In the genomic region with DNA sequence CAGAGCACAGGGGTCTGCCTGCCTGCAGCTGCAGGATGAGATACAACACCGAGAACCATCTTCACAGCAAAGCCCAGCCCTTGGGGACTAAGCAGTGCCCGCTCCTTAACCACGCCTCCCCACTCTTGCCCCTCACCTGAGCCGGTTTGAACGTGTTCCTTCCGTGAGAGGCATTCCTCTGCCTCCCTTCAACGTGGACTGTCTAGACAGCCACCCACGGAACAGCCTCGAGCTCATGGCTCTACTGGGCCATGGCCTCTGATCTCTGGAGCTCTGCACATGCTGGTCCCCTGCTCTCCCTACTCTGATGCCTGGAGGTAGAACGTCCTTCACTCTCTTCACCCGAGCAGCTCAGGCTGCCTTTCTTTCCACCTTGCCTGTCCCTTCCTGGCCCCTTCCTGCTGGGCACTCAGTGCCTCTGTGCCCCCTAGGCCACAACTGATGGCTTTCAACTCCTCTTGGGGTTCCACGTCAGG, we compare ENCODE assay signal across 9 mouse cellular contexts. TPM values are rescaled to one million over a fixed set of nuclear protein-coding genes. Genes with fewer than 3 reads are reported as not detected.
DNase-seq lines count a peak whose midpoint lies in the region; ATAC-seq and TF ChIP-seq lines count a peak whose summit lies in the region.
"Had no signal": no experiment of that assay in that cellular context is flagged by ENCODE, and none has a peak within 500 bp of the region (broad histone marks: within the 10 kb centered on the region; RNA-seq: fewer than 3 reads in every experiment).

Cyb561 (minus strand) TSS at position 426 of the 476 bp plus-strand sequence.

- no peaks in the 10 kb centered on the region for H3K4me1 ChIP-seq in forebrain, embryonic 16.5 days (replicated peaks; ENCODE audit: control insufficient read depth, insufficient read depth, low read length)
- H3K4me1 ChIP-seq in limb, embryonic 13.5 days: peaks cover 16% of the 10 kb centered on the region

- H3K4me3 ChIP-seq in gastrocnemius, adult 2 months: no peak within 1 kb of the TSS
- H3K4me3 ChIP-seq in forebrain, embryonic 16.5 days (replicated peaks; ENCODE audit: low read length): no peak within 1 kb of the TSS
- no peak within 1 kb of the TSS for H3K4me3 ChIP-seq in limb, embryonic 13.5 days
- H3K4me3 ChIP-seq: heart, embryonic 13.5 days had no signal

- TF ChIP-seq CTCF in gastrocnemius, adult 2 months (IDR thresholded peaks at IDR 0.05): no peak

- no peaks in the 10 kb centered on the region for H3K9me3 ChIP-seq in forebrain, embryonic 16.5 days (ENCODE audit: control insufficient read depth, low read length)
- no peaks in the 10 kb centered on the region for H3K9me3 ChIP-seq in limb, embryonic 13.5 days
- H3K9me3 ChIP-seq: heart, embryonic 13.5 days had no signal

- intact Hi-C loops in gastrocnemius, adult 2 months (cut with DNase I): no loop called here
- intact Hi-C loops in gastrocnemius, postnatal 36 days (cut with DNase I): no loop called here

- no peak for ATAC-seq in forebrain, embryonic 16.5 days
- no peak for ATAC-seq in limb, embryonic 13.5 days (ENCODE audit: low FRiP score, low read depth)

- no peak within 1 kb of the TSS for H3K4me2 ChIP-seq in forebrain, embryonic 16.5 days (ENCODE audit: low read length)
- no peak within 1 kb of the TSS for H3K4me2 ChIP-seq in limb, embryonic 13.5 days (replicated peaks)
- H3K4me2 ChIP-seq: heart, embryonic 13.5 days had no signal

- WGBS in forebrain, embryonic 16.5 days: 79% methylated on average over 10 of the region's 12 CpGs
- 73% methylated on average over 12 of the region's 12 CpGs for WGBS in limb, embryonic 13.5 days

- peak within 1 kb of the TSS; percentile 72 for H3K27ac ChIP-seq in gastrocnemius, adult 2 months
- H3K27ac ChIP-seq in forebrain, embryonic 16.5 days (ENCODE audit: low read length): no peak within 1 kb of the TSS
- H3K27ac ChIP-seq in limb, embryonic 13.5 days: no peak within 1 kb of the TSS
- H3K27ac ChIP-seq: heart, embryonic 13.5 days had no signal

- H3K9ac ChIP-seq in forebrain, embryonic 16.5 days (replicated peaks; ENCODE audit: low read depth, low read length): no peak within 1 kb of the TSS
- no peak within 1 kb of the TSS for H3K9ac ChIP-seq in limb, embryonic 13.5 days
- H3K9ac ChIP-seq: heart, embryonic 13.5 days had no signal

- no peaks in the 10 kb centered on the region for H3K27me3 ChIP-seq in forebrain, embryonic 16.5 days (replicated peaks; ENCODE audit: control insufficient read depth, insufficient read depth, low read length)
- H3K27me3 ChIP-seq in limb, embryonic 13.5 days: no peaks in the 10 kb centered on the region

- no peak for DNase-seq in gastrocnemius, adult 2 months
- no peak for DNase-seq in gastrocnemius, postnatal 36 days
- DNase-seq in NIH3T3 (ENCODE audit: low read depth): peak; percentile 36
- DNase-seq in cerebellum, adult 11-12 months: no peak
- DNase-seq in cerebellum, postnatal 36 days: no peak
- no peak for DNase-seq in ovary, adult 18-20 months (ENCODE audit: low spot score)

- H3K36me3 ChIP-seq in forebrain, embryonic 16.5 days (ENCODE audit: control insufficient read depth, insufficient read depth): no peaks in the 10 kb centered on the region
- no peaks in the 10 kb centered on the region for H3K36me3 ChIP-seq in limb, embryonic 13.5 days
- H3K36me3 ChIP-seq: heart, embryonic 13.5 days had no signal

RNA-seq across cellular contexts. Expression of gene Cyb561, which starts in this region (rescaled TPM):
- total RNA-seq in gastrocnemius, adult 2 months (2021): 1 to 10 TPM; 3.9 to 4.7 TPM
- total RNA-seq in gastrocnemius, postnatal 36 days (2021): 1 to 10 TPM; 4.3 to 6.0 TPM
- 30.8 and 41.4 TPM in 2 replicates for polyA plus RNA-seq in forebrain, embryonic 16.5 days (2015; fragmentation: Nextera tagmentation; extraction: Ambion mirVana)
- 9.9 and 10.5 TPM in 2 replicates for polyA plus RNA-seq in limb, embryonic 13.5 days (2015; fragmentation: Nextera tagmentation; extraction: Ambion mirVana)
